ENCODE assay signal across 8 mouse cellular contexts in genomic region chr13:91741280-91742047, GRCm38 (mm10). TPM values are rescaled to one million over a fixed set of nuclear protein-coding genes. Genes with fewer than 3 reads are reported as not detected.
DNase-seq lines count a peak whose midpoint lies in the region; ATAC-seq and TF ChIP-seq lines count a peak whose summit lies in the region.

Gene Acot12, plus strand, starts transcription at chr13:91741512.

- peak; percentile 73 for ATAC-seq in liver, embryonic 14.5 days (ENCODE audit: insufficient read depth)
- no peak for ATAC-seq in activated CD4-positive, CD25-positive, alpha-beta regulatory T cell, adult 4 months

- H3K36me3 ChIP-seq in liver, embryonic 14.5 days (replicated peaks; ENCODE audit: control insufficient read depth, insufficient read depth, low read depth), result no peaks in the 10 kb centered on the region

- TF ChIP-seq POLR2A in cortical plate, adult 2 months (IDR thresholded peaks at IDR 0.05; ENCODE audit: extremely low read depth, insufficient read depth, low read length), result no peak

- H3K4me1 ChIP-seq in cortical plate, adult 2 months (ENCODE audit: control insufficient read depth, insufficient read depth, low read length), result no peaks in the 10 kb centered on the region; the same call in 1 of the 2 replicates
- no peaks in the 10 kb centered on the region for H3K4me1 ChIP-seq in liver, embryonic 14.5 days (replicated peaks; ENCODE audit: control insufficient read depth in 2 of 2, insufficient read depth in 2 of 2, low read length in 1 of 2)

- peak; percentile 4 for DNase-seq in thymus, postnatal 14 days
- DNase-seq in thymus, adult 18-20 months, result no peak
- DNase-seq in heart, adult 18-20 months, result peak; percentile 38 to 41
- peak; percentile 85 for DNase-seq in kidney, adult 11 months
- DNase-seq in liver, embryonic 14.5 days (ENCODE audit: low read depth in 3 of 3, low spot score in 3 of 3), result no peak
- peak; percentile 8 for DNase-seq in retina, postnatal 7 days (ENCODE audit: low read depth, low spot score)

- H3K4me2 ChIP-seq in liver, embryonic 14.5 days (ENCODE audit: low read depth), result peak within 1 kb of the TSS; percentile 44

- H3K9ac ChIP-seq in liver, embryonic 14.5 days (replicated peaks), result peak within 1 kb of the TSS; percentile 23

- H3K4me3 ChIP-seq in cortical plate, adult 2 months (ENCODE audit: insufficient read depth, low read length), result peak within 1 kb of the TSS; percentile 40
- H3K4me3 ChIP-seq in liver, embryonic 14.5 days (ENCODE audit: insufficient read depth in 1 of 2, low read depth in 2 of 2, low read length in 2 of 2), result peak within 1 kb of the TSS; percentile 41 to 45

- no peak for TF ChIP-seq EP300 in liver, embryonic 14.5 days (IDR thresholded peaks at IDR 0.05; ENCODE audit: low read depth)

- H3K27me3 ChIP-seq in liver, embryonic 14.5 days (ENCODE audit: control insufficient read depth, insufficient read depth, low read length), result peaks cover 15% of the 10 kb centered on the region

- no peak within 1 kb of the TSS for H3K27ac ChIP-seq in cortical plate, adult 2 months (ENCODE audit: insufficient read depth, low read length)
- peak within 1 kb of the TSS; percentile 12; the same call in 1 of the 2 replicates for H3K27ac ChIP-seq in liver, embryonic 14.5 days

- TF ChIP-seq CTCF in cortical plate, adult 2 months (IDR thresholded peaks at IDR 0.05; ENCODE audit: extremely low read depth, insufficient read depth, low read length), result no peak
- TF ChIP-seq CTCF in liver, embryonic 14.5 days (IDR thresholded peaks at IDR 0.05; ENCODE audit: low read depth), result no peak

- H3K9me3 ChIP-seq in liver, embryonic 14.5 days (ENCODE audit: control insufficient read depth, low read length), result no peaks in the 10 kb centered on the region

- WGBS in liver, embryonic 14.5 days (ENCODE audit: insufficient replicate concordance), result 11% methylated on average over 45 of the region's 45 CpGs

RNA-seq across cellular contexts. Expression of gene Acot12, which starts in this region (rescaled TPM):
- 0.13 and 0.45 TPM in 2 replicates for polyA plus RNA-seq in cortical plate, adult 2 months (2012; rRNA removed)
- not detected for total RNA-seq in heart, adult 18-20 months (2021)
- polyA plus RNA-seq in liver, embryonic 14.5 days (2012; rRNA removed), result 1.6 and 2.3 TPM in 2 replicates
- polyA plus RNA-seq in liver, embryonic 14.5 days (2014; fragmentation: Nextera tagmentation; extraction: Ambion mirVana), result 4.0 and 4.1 TPM in 2 replicates
- not detected for polyA plus RNA-seq in activated CD4-positive, CD25-positive, alpha-beta regulatory T cell, adult 4 months (2017; shearing (Covaris generic))

Comparison
In these comparisons a context has a peak if more than half of its experiments do, and no peak if none do; other contexts are left out.
1. DNase-seq: peak in thymus, postnatal 14 days (single experiment), kidney, adult 11 months (single experiment) and retina, postnatal 7 days (single experiment); none in thymus, adult 18-20 months (0 of 2) and liver, embryonic 14.5 days (0 of 3).
2. Peak in DNase-seq in heart, adult 18-20 months; RNA of the gene not detected or under 1 TPM.